Mouse (Mus musculus) C2C12 (cell line): ENCODE data around the gene Zbtb40.

Experiments
- CTCF ChIP-seq: IDR thresholded peaks from one replicate; pipeline ENCODE4 v1.5.1; 2011; ENCODE audit not compliant: control insufficient read depth, insufficient read depth, insufficient read length
- USF1 ChIP-seq: IDR thresholded peaks from one replicate; pipeline ENCODE4 v1.6.1; 2011; ENCODE audit warnings: low read depth, mild to moderate bottlenecking, control low read depth, moderate library complexity

GRCm38 (mm10) chr4:136960068-136960467 lies 88.5 kb downstream of the Zbtb40 start:
- TF ChIP-seq CTCF (no peak), USF1 (no peak)
